Mouse (Mus musculus) embryonic facial prominence, embryonic 10.5 days (tissue): ENCODE measurements around the gene Gm20532. TPM values are rescaled to one million over a fixed set of nuclear protein-coding genes. Genes with fewer than 3 reads are reported as not detected.

ENCODE experiments used
- DNase-seq: peaks from one replicate; pipeline ENCODE4 v3.0.0-alpha.2; 2017; ENCODE audit warnings: low spot score
- H3K27ac ChIP-seq: fragments of 300-500 bp; sonication (generic); replicated peaks from 2 replicates; pipeline ENCODE4 v1.5.1; 2016; ENCODE audit warnings: mild to moderate bottlenecking
- H3K27me3 ChIP-seq: fragments of 300-500 bp; sonication (generic); replicated peaks from 2 replicates; pipeline ENCODE4 v1.6.1; 2016; ENCODE audit warnings: low read depth, mild to moderate bottlenecking; ENCODE audit not compliant: poor library complexity, severe bottlenecking
- H3K36me3 ChIP-seq: fragments of 300-500 bp; sonication (generic); replicated peaks from 2 replicates; pipeline ENCODE4 v1.6.1; 2016; ENCODE audit warnings: mild to moderate bottlenecking, moderate library complexity
- H3K4me1 ChIP-seq: fragments of 300-500 bp; sonication (generic); 2 replicates; pipeline ENCODE4 v1.6.1; 2016
- H3K4me3 ChIP-seq: fragments of 300-500 bp; sonication (generic); 2 replicates; pipeline ENCODE4 v1.5.1; 2016; ENCODE audit warnings: mild to moderate bottlenecking, moderate library complexity
- H3K9me3 ChIP-seq: fragments of 300-500 bp; sonication (generic); 2 replicates; pipeline ENCODE4 v1.6.1; 2016; ENCODE audit warnings: mild to moderate bottlenecking
- WGBS: fragments of 180-500 bp; shearing (Covaris S2); methylation state at CpG from one replicate; pipeline ENCODE4 v1.1.7; 2016; 5-methylcytosine and 5-hydroxymethylcytosine counted together
- polyA plus RNA-seq: library from polyadenylated mRNA; unstranded; fragments of >200 nt; fragmentation: Nextera tagmentation; extraction: Ambion mirVana; gene quantifications from 2 replicates; pipeline ENCODE4 v1.2.1, GENCODE M21; 2016

Gm20532 gene
- not detected in 2 replicates for polyA plus RNA-seq

DNA sequence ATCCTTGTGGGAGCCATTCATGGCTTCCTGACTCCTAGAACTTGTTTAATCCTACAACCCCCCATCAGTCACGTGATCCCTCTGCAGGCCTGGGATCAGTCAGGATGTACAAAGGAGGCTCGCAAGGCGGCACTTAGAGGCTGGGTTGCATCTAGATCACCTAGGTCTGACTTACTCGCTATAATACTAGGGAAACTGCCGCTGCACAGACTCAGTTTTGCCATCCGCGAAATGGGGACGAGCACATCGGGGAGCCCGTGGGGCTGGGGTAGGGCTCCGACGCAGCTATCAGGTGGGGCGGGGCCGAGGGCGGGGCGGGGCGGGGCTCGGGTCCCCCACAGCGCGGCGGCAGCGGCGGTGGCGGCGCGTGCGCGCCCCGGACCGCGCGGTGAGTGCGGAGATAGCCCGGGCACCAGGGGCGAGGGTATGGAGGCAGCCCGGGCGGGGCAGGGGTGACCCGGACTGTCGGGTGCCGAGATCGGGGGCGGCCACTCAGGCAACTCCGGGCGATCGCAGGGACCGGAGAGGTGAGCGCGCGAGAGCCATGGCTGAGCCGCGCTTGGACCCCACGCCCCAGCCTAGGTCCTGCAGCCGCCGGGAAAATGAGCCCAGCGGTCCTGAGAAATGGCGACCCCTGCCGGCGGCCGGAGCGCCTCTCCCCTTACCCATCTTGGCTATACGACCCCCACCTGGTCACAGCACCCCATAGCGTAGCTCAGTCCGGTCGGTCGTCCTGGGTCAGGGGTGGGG is at the start of gene Gm20532:
TSS of gene Gm20532 (plus strand) at position 346 of the 750 bp plus-strand sequence.
- Histone ChIP-seq H3K4me1 (peaks cover 50% of the 10 kb centered on the region), H3K27me3 (peaks cover 4% of the 10 kb centered on the region; the same call in 1 of the 2 replicates), H3K36me3 (0 out of 2 replicates have a peak, but pooled peaks cover 3% of the 10 kb centered on the region), H3K27ac (peak within 1 kb of the TSS; percentile 90), H3K4me3 (peak within 1 kb of the TSS; percentile 73), H3K9me3 (no peaks in the 10 kb centered on the region)
- DNase-seq: peak; percentile 89
- WGBS: under 1% methylated on average over 65 of the region's 65 CpGs

DNA sequence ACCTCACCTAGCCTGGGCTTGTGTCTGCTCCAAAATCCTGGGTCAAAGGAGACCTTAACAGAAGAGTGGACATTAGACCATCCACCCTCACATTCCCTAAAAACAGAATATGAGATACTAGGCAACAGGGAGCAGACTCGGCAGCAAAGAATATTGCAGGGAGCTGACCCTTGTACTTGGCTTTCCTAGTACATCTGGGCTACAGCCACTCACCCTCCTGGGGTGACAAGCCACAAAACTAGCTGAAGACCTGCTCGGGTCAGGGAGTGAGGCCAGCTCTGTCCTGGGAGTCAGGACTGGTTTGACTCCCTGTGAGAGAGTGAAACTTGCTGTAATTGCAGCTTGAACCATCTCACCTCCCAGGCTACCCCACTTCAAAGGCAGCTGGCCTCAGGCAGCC is 46.9 kb upstream of the Gm20532 start:
- Histone ChIP-seq H3K9me3 (no peaks in the 10 kb centered on the region), H3K27me3 (peaks cover 12% of the 10 kb centered on the region), H3K4me1 (peaks cover 75% of the 10 kb centered on the region), H3K27ac (peak overlapping the region; percentile 35; the same call in 1 of the 2 replicates), H3K36me3 (no peaks in the 10 kb centered on the region), H3K4me3 (no peak overlapping the region)
- DNase-seq: no peak
- WGBS: 71% methylated on average over 2 of the region's 2 CpGs

DNA sequence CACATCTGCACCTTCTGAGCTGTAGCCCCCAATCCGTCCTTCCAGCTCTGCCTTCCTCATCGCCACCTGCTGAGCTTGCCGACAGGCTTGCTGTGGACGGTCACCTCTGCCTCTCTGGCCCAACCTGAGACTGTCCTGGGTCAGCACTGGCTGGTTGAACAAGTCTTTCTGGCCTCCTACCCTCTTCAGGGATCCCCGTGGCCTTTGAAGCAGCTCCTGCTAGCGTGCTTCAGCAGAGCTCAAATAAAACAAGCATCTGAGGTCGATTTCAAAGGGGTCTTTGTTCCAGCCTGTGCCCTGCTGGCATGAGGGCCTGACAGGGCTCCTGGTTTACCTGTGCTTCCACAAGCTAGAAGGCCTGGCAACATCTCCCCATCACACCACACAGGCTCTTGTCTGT is 45.7 kb upstream of the Gm20532 start:
- H3K4me3 ChIP-seq: 0 out of 2 replicates have a peak overlapping the region, but pooled peaks have one; percentile 2
- peaks cover 68% of the 10 kb centered on the region for H3K4me1 ChIP-seq
- H3K27me3 ChIP-seq: peaks cover 12% of the 10 kb centered on the region
- H3K9me3 ChIP-seq: no peaks in the 10 kb centered on the region
- WGBS: 30% methylated on average over 7 of the region's 7 CpGs
- H3K27ac ChIP-seq: peak overlapping the region; percentile 72
- no peaks in the 10 kb centered on the region for H3K36me3 ChIP-seq
- no peak for DNase-seq

DNA sequence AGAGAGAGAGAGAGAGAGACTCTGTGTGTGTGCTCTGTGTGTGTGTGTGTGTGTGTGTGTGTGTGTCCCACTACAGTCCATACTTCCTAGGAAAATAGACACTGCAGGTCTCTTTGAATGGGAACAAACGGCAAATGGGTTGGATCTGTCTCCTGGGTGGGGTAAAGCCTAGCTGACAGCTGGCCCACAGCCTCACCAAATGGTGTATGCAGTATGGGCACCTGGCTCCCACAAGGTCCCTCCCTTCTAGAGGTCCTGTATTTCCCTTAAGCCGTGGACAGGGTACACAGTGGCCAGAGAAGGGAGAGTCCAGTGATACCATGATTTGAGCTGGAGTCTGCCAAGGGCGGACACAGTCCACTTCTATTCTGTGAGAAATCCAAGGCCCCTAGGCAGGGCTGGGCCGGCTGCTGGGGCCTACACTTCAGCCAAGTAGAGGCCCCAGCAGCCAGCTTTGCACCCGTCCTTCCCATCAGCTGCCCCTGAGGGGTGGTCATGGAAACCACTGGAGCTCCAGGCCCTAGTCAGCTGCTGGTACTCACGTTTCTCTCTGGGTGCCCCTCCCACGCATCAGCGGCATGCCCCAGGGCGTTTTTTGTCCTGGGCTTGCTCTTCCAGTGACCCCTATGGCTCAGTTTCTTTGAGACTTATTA is 45.1 kb upstream of the Gm20532 start:
- Histone ChIP-seq H3K36me3 (no peaks in the 10 kb centered on the region), H3K4me1 (peaks cover 63% of the 10 kb centered on the region), H3K27me3 (peaks cover 12% of the 10 kb centered on the region), H3K27ac (peak overlapping the region; percentile 72), H3K9me3 (no peaks in the 10 kb centered on the region), H3K4me3 (no peak overlapping the region)
- DNase-seq: peak; percentile 55
- WGBS: 33% methylated on average over 9 of the region's 9 CpGs

DNA sequence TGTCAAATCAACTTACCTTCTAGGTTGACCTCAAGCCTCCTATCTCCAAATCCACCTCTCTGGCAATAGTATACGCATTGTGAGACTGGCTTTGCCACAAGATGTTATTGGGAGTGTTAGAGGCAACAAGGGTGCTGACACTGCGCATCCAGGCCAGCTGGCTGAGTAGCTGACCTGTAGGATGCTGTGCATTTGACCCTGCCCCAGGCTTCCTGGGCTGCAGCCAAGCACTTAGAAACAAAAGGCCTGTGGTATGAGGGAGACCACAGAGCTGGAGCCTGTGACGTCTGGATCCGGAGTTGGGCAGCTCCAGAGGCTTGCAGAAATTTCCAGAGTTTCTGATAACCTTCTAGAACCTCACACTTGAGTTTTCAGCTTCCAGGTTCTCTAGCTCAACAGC is 43.3 kb upstream of the Gm20532 start:
- no peak for DNase-seq
- H3K36me3 ChIP-seq: no peaks in the 10 kb centered on the region
- H3K9me3 ChIP-seq: no peaks in the 10 kb centered on the region
- H3K27me3 ChIP-seq: peaks cover 12% of the 10 kb centered on the region
- H3K4me1 ChIP-seq: peaks cover 68% of the 10 kb centered on the region
- 57% methylated on average over 4 of the region's 4 CpGs for WGBS
- H3K27ac ChIP-seq: no peak overlapping the region
- no peak overlapping the region for H3K4me3 ChIP-seq

DNA sequence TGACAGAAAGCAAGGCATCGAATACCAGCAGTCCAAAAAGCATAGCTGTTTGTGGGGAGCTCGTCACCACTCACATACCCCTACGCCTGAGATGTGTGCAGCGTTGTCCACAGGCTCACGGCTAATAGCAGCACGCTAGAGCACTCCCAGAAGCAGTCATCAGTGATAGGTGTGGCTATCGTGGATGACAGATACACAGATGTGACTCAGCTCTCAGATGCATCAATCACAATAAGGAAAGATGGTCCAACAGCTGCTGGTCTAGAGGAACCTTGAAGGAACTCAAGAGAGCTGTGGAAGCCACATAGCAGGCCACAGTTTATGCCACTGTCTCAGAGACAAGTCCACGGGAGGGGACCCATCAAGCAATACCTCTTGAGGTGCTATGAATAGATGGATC is 42.7 kb upstream of the Gm20532 start:
- Histone ChIP-seq H3K4me1 (peaks cover 64% of the 10 kb centered on the region), H3K36me3 (no peaks in the 10 kb centered on the region), H3K27ac (no peak overlapping the region; the same call in 1 of the 2 replicates), H3K4me3 (no peak overlapping the region), H3K27me3 (peaks cover 12% of the 10 kb centered on the region), H3K9me3 (no peaks in the 10 kb centered on the region)
- no peak for DNase-seq
- WGBS: 90% methylated on average over 8 of the region's 8 CpGs

DNA sequence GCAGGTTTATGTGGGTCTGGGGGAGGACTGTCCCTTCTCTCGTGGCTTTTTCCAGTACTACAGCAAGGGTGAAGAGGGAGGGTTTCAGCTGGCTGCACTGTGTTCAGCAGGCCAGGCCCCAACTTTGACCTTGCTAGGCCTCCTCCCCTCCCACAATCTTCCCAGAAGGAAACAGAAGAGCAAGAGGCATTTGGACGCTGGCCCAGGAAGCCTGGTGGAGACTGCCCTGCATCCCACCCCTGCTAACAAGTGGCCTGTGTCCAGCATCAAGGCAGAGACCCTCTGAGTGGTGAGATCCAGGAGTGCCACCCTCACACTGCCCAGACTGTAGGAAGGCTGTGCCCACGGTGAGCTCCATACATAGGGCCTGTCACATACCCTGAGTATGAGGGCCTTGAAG is 42.2 kb upstream of the Gm20532 start:
- H3K9me3 ChIP-seq: no peaks in the 10 kb centered on the region
- 76% methylated on average over 3 of the region's 3 CpGs for WGBS
- H3K36me3 ChIP-seq: no peaks in the 10 kb centered on the region
- no peak for DNase-seq
- no peak overlapping the region for H3K4me3 ChIP-seq
- 0 out of 2 replicates have a peak overlapping the region, but pooled peaks have one; percentile 51 for H3K27ac ChIP-seq
- peaks cover 59% of the 10 kb centered on the region for H3K4me1 ChIP-seq
- H3K27me3 ChIP-seq: peaks cover 12% of the 10 kb centered on the region

DNA sequence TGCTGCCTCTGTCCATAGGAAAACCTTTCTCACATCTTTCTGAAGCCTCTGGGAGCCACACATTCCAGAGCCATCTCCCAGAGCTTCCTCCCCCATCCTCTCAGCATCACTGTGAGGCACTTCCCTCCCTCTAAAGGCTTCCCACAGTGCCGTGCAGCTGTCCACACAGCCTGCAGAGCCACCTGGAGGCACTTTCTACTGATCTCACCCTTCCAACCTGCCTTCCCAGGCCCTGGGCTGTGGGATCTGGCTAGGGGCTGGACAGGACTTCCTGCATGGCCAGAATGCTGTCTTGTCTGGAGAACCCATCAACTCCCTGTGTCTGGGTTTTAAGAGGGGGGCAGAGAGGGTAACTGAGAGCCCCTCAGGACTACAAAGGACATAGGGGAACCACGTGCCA is 39.0 kb upstream of the Gm20532 start:
- WGBS: 32% methylated on average over 2 of the region's 2 CpGs
- H3K4me1 ChIP-seq: peaks cover 34% of the 10 kb centered on the region
- H3K27ac ChIP-seq: peak overlapping the region; percentile 45
- no peaks in the 10 kb centered on the region for H3K9me3 ChIP-seq
- H3K27me3 ChIP-seq: no peaks in the 10 kb centered on the region
- H3K36me3 ChIP-seq: no peaks in the 10 kb centered on the region
- H3K4me3 ChIP-seq: no peak overlapping the region
- DNase-seq: peak; percentile 49

DNA sequence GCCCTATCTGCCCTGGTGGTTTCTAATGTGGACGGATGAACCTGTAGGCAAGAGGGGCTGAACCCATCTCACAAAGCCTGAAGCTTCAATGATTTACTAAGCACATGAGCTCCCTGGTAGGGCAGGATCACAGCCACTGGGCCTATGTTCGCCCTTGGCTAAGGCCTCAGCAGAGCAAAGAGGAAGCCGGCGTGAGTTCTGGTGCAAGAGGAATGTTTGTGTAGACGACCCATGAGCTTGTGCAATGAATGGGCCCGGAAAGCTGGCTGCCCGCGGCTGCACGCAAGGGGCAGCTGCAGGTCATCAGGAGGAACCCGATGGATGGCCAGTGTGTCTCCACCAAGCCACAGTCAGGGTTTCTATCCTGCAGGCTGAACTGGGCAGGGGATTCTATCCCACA is 36.6 kb upstream of the Gm20532 start:
- no peak for DNase-seq
- Histone ChIP-seq H3K4me3 (no peak overlapping the region), H3K9me3 (no peaks in the 10 kb centered on the region), H3K27ac (peak overlapping the region; percentile 25; the same call in 1 of the 2 replicates), H3K4me1 (peaks cover 40% of the 10 kb centered on the region), H3K36me3 (no peaks in the 10 kb centered on the region), H3K27me3 (no peaks in the 10 kb centered on the region)
- 86% methylated on average over 10 of the region's 10 CpGs for WGBS

DNA sequence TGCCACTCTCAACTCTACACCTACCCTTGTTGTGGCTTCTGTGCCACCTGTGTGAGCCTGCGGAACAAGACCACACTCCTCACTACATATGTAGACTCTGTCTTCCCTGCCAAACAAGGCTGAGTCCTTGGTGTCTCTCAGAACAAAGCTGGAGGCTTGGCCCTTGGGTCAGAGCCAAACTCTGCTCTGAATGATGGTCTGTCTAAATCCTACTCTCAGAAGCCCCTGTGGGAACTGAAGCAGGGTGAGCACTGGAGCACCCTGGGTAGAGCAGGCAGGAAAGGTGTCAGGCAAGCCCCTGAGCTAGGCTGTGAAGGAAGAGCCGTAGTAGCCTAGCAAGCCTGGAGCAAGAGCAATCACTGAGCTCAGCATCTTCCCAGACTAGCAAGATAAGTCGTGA is 36.2 kb upstream of the Gm20532 start:
- 76% methylated on average over 3 of the region's 3 CpGs for WGBS
- 0 out of 2 replicates have a peak overlapping the region, but pooled peaks have one; percentile 25 for H3K27ac ChIP-seq

DNA sequence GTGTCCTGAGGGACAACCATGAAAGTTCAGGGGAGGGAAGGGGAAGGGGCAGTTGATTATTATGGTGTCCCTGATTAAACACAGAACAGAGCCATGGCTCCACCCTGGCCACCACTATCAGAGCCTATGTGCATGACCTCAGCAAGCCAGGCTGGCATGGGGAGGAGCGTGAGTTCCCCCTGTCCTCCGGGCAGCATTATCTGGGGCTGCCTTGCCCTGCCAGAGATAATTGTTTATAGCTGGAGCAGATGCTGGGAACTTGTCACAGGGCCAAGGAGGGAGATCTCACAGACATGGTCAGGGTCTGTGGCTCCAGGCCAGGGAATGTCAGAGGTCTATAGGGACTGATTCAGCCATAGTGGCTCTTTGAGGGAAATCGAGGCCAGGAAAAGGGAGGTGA is 35.7 kb upstream of the Gm20532 start:
- H3K4me3 ChIP-seq: no peak overlapping the region
- no peak for DNase-seq
- peaks cover 38% of the 10 kb centered on the region for H3K4me1 ChIP-seq
- WGBS: 92% methylated on average over 3 of the region's 3 CpGs
- no peak overlapping the region for H3K27ac ChIP-seq
- no peaks in the 10 kb centered on the region for H3K36me3 ChIP-seq
- H3K9me3 ChIP-seq: no peaks in the 10 kb centered on the region
- no peaks in the 10 kb centered on the region for H3K27me3 ChIP-seq

More for the DNA sequence above, 36.2 kb upstream of the Gm20532 start:
- Histone ChIP-seq H3K4me1 (peaks cover 38% of the 10 kb centered on the region), H3K9me3 (no peaks in the 10 kb centered on the region), H3K4me3 (no peak overlapping the region), H3K36me3 (no peaks in the 10 kb centered on the region), H3K27me3 (no peaks in the 10 kb centered on the region)
- no peak for DNase-seq

DNA sequence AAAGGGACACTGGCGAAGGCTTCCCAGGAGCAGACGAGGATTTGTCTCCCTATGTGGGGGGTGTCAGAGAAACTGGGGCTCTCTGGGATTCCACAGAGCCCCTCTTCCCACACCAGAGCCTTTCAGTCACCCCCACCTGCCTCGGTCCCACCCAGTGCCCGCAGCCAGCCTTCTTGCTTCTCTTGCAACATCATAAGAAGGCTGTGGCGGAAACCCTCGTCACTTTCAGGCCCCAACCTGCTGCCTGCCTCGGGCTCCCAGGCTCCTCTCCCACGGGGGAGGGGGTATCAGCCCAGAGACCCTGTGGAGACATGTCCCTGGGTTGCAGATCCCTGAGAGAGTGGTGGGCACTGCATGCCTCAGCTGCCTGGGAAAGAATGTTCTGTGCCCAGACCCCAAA is 35.0 kb upstream of the Gm20532 start:
- 76% methylated on average over 8 of the region's 8 CpGs for WGBS

More for the DNA sequence above, 35.0 kb upstream of the Gm20532 start:
- Histone ChIP-seq H3K4me1 (peaks cover 37% of the 10 kb centered on the region), H3K27ac (0 out of 2 replicates have a peak overlapping the region, but pooled peaks have one; percentile 27), H3K27me3 (no peaks in the 10 kb centered on the region), H3K9me3 (no peaks in the 10 kb centered on the region), H3K36me3 (no peaks in the 10 kb centered on the region), H3K4me3 (no peak overlapping the region)
- DNase-seq: no peak
